Mouse (Mus musculus): ENCODE measurements at regions not wholly inside any gene's neighbourhood (a gene's known extent, or its start where the extent isn't known, plus 50 kb on each side); places are given as distances from the start of the nearest gene placed in this dataset.

GRCm38 (mm10) chr19:36217177-36217576 is 97.3 kb upstream of the Ankrd1 start:
- no peaks in the 10 kb centered on the region for H3K9me3 ChIP-seq
- no peak overlapping the region for H3K9ac ChIP-seq
- H3K4me3 ChIP-seq (replicated peaks) = no peak overlapping the region
- no peak for ATAC-seq (ENCODE audit: insufficient read depth, low FRiP score, low read depth)
- WGBS = 82% methylated on average over 5 of the region's 5 CpGs
- no peaks in the 10 kb centered on the region for H3K27me3 ChIP-seq (replicated peaks)
- H3K27ac ChIP-seq = no peak overlapping the region
- H3K4me1 ChIP-seq = 0 out of 2 replicates have a peak, but pooled peaks cover 10% of the 10 kb centered on the region
- H3K36me3 ChIP-seq = no peaks in the 10 kb centered on the region
- no peak overlapping the region for H3K4me2 ChIP-seq

GRCm38 (mm10) chr19:36217605-36218004 is 97.7 kb upstream of the Ankrd1 start:
- WGBS = 65% methylated on average over 5 of the region's 5 CpGs
- no peak for ATAC-seq (ENCODE audit: insufficient read depth, low FRiP score, low read depth)
- no peak overlapping the region for H3K9ac ChIP-seq

GRCm38 (mm10) chr19:36218921-36219320 is 99.0 kb upstream of the Ankrd1 start:
- 73% methylated on average over 5 of the region's 5 CpGs for WGBS
- Histone ChIP-seq H3K27ac (no peak overlapping the region), H3K4me3 (replicated peaks) (no peak overlapping the region), H3K4me1 (0 out of 2 replicates have a peak, but pooled peaks cover 6% of the 10 kb centered on the region), H3K27me3 (replicated peaks) (no peaks in the 10 kb centered on the region), H3K36me3 (no peaks in the 10 kb centered on the region), H3K4me2 (no peak overlapping the region), H3K9me3 (no peaks in the 10 kb centered on the region), H3K9ac (no peak overlapping the region)
- no peak for ATAC-seq (ENCODE audit: insufficient read depth, low FRiP score, low read depth)

More at GRCm38 (mm10) chr19:36217605-36218004, 97.7 kb upstream of the Ankrd1 start:
- Histone ChIP-seq H3K9me3 (no peaks in the 10 kb centered on the region), H3K36me3 (no peaks in the 10 kb centered on the region), H3K27me3 (replicated peaks) (no peaks in the 10 kb centered on the region), H3K4me1 (0 out of 2 replicates have a peak, but pooled peaks cover 10% of the 10 kb centered on the region), H3K4me3 (replicated peaks) (no peak overlapping the region), H3K4me2 (no peak overlapping the region), H3K27ac (no peak overlapping the region)

GRCm38 (mm10) chr19:36221104-36221503 is 101.2 kb upstream of the Ankrd1 start:
- no peak for ATAC-seq (ENCODE audit: insufficient read depth, low FRiP score, low read depth)
- Histone ChIP-seq H3K4me2 (no peak overlapping the region), H3K4me3 (replicated peaks) (no peak overlapping the region), H3K36me3 (no peaks in the 10 kb centered on the region), H3K27ac (no peak overlapping the region), H3K9ac (no peak overlapping the region), H3K9me3 (no peaks in the 10 kb centered on the region), H3K4me1 (no peaks in the 10 kb centered on the region), H3K27me3 (replicated peaks) (no peaks in the 10 kb centered on the region)
- 58% methylated on average over 2 of the region's 2 CpGs for WGBS

GRCm38 (mm10) chr19:36221596-36221995 is 101.7 kb upstream of the Ankrd1 start:
- H3K9ac ChIP-seq = no peak overlapping the region
- no peaks in the 10 kb centered on the region for H3K4me1 ChIP-seq
- no peak overlapping the region for H3K4me3 ChIP-seq (replicated peaks)
- H3K9me3 ChIP-seq = no peaks in the 10 kb centered on the region
- no peak overlapping the region for H3K27ac ChIP-seq
- H3K36me3 ChIP-seq = no peaks in the 10 kb centered on the region
- no peak for ATAC-seq (ENCODE audit: insufficient read depth, low FRiP score, low read depth)
- no peaks in the 10 kb centered on the region for H3K27me3 ChIP-seq (replicated peaks)
- H3K4me2 ChIP-seq = no peak overlapping the region

- no peak for ATAC-seq (ENCODE audit: insufficient read depth, low FRiP score, low read depth)
- WGBS = 78% methylated on average over 3 of the region's 3 CpGs
- Histone ChIP-seq H3K27ac (no peak overlapping the region), H3K4me2 (no peak overlapping the region), H3K36me3 (no peaks in the 10 kb centered on the region), H3K9ac (no peak overlapping the region), H3K4me1 (no peaks in the 10 kb centered on the region), H3K9me3 (no peaks in the 10 kb centered on the region), H3K27me3 (replicated peaks) (no peaks in the 10 kb centered on the region), H3K4me3 (replicated peaks) (no peak overlapping the region)
Observed at GRCm38 (mm10) chr19:36222198-36222597, 102.3 kb upstream of the Ankrd1 start.

- Histone ChIP-seq H3K27me3 (replicated peaks) (no peaks in the 10 kb centered on the region), H3K36me3 (no peaks in the 10 kb centered on the region), H3K4me2 (no peak overlapping the region), H3K9ac (no peak overlapping the region), H3K9me3 (no peaks in the 10 kb centered on the region), H3K4me3 (replicated peaks) (no peak overlapping the region), H3K4me1 (no peaks in the 10 kb centered on the region), H3K27ac (no peak overlapping the region)
- 37% methylated on average over 8 of the region's 8 CpGs for WGBS
- no peak for ATAC-seq (ENCODE audit: insufficient read depth, low FRiP score, low read depth)
Observed at GRCm38 (mm10) chr19:36224518-36224917, 104.6 kb upstream of the Ankrd1 start.

- Histone ChIP-seq H3K27me3 (replicated peaks) (no peaks in the 10 kb centered on the region), H3K27ac (no peak overlapping the region), H3K4me2 (no peak overlapping the region), H3K36me3 (no peaks in the 10 kb centered on the region), H3K4me3 (replicated peaks) (no peak overlapping the region), H3K9me3 (no peaks in the 10 kb centered on the region), H3K9ac (no peak overlapping the region), H3K4me1 (no peaks in the 10 kb centered on the region)
- WGBS = 93% methylated on average over 2 of the region's 2 CpGs
- ATAC-seq (ENCODE audit: insufficient read depth, low FRiP score, low read depth) = no peak
Observed at GRCm38 (mm10) chr19:36225612-36226011, 105.7 kb upstream of the Ankrd1 start.

GRCm38 (mm10) chr19:36227418-36228160 is 107.7 kb upstream of the Ankrd1 start:
- ATAC-seq (ENCODE audit: insufficient read depth, low FRiP score, low read depth) = no peak
- no peaks in the 10 kb centered on the region for H3K27me3 ChIP-seq (replicated peaks)
- H3K9ac ChIP-seq = no peak overlapping the region
- no peak overlapping the region for H3K4me2 ChIP-seq
- no peak overlapping the region for H3K4me3 ChIP-seq (replicated peaks)
- no peaks in the 10 kb centered on the region for H3K4me1 ChIP-seq
- 25% methylated on average over 17 of the region's 17 CpGs for WGBS
- no peak overlapping the region for H3K27ac ChIP-seq
- H3K9me3 ChIP-seq = no peaks in the 10 kb centered on the region
- no peaks in the 10 kb centered on the region for H3K36me3 ChIP-seq

GRCm38 (mm10) chr19:36229315-36229714 is 109.4 kb upstream of the Ankrd1 start:
- Histone ChIP-seq H3K36me3 (no peaks in the 10 kb centered on the region), H3K9ac (no peak overlapping the region), H3K4me3 (replicated peaks) (no peak overlapping the region), H3K9me3 (no peaks in the 10 kb centered on the region), H3K27me3 (replicated peaks) (no peaks in the 10 kb centered on the region), H3K27ac (no peak overlapping the region), H3K4me2 (no peak overlapping the region), H3K4me1 (no peaks in the 10 kb centered on the region)
- WGBS = 86% methylated on average over 3 of the region's 3 CpGs
- ATAC-seq (ENCODE audit: insufficient read depth, low FRiP score, low read depth) = no peak

- no peak for ATAC-seq (ENCODE audit: insufficient read depth, low FRiP score, low read depth)
- Histone ChIP-seq H3K27ac (no peak overlapping the region), H3K4me2 (no peak overlapping the region), H3K9me3 (no peaks in the 10 kb centered on the region), H3K9ac (no peak overlapping the region), H3K4me3 (replicated peaks) (no peak overlapping the region), H3K27me3 (replicated peaks) (no peaks in the 10 kb centered on the region), H3K36me3 (no peaks in the 10 kb centered on the region), H3K4me1 (no peaks in the 10 kb centered on the region)
- 78% methylated on average over 1 of the region's 1 CpGs for WGBS
Observed at GRCm38 (mm10) chr19:36229941-36230340, 110.0 kb upstream of the Ankrd1 start.

- Histone ChIP-seq H3K27ac (no peak overlapping the region), H3K4me1 (0 out of 2 replicates have a peak, but pooled peaks cover 3% of the 10 kb centered on the region), H3K27me3 (replicated peaks) (no peaks in the 10 kb centered on the region), H3K9ac (no peak overlapping the region), H3K9me3 (no peaks in the 10 kb centered on the region), H3K36me3 (no peaks in the 10 kb centered on the region), H3K4me2 (no peak overlapping the region), H3K4me3 (replicated peaks) (no peak overlapping the region)
- WGBS = 73% methylated on average over 6 of the region's 6 CpGs
- no peak for ATAC-seq (ENCODE audit: insufficient read depth, low FRiP score, low read depth)
Observed at GRCm38 (mm10) chr19:36235131-36235530, 113.0 kb upstream of the Pcgf5 start.

All from stomach, embryonic 15.5 days (tissue).